In genomic region chr3:54597326-54598274, GRCm38 (mm10) we compare ENCODE assay signal across 15 mouse cellular contexts.
A peak's percentile ranks its signal among the peaks of the same experiment; 100 is the strongest.
DNase-seq lines count a peak whose midpoint lies in the region; ATAC-seq and TF ChIP-seq lines count a peak whose summit lies in the region.
"Had no signal": no experiment of that assay in that cellular context is flagged by ENCODE, and none has a peak within 500 bp of the region (broad histone marks: within the 10 kb centered on the region; RNA-seq: fewer than 3 reads in every experiment).

No protein-coding gene starts in this region.

- 70% methylated on average over 11 of the region's 11 CpGs for WGBS in limb, embryonic 13.5 days
- 86% methylated on average over 11 of the region's 11 CpGs for WGBS in limb, embryonic 10.5 days
- WGBS in stomach, postnatal 0 days: 43% methylated on average over 11 of the region's 11 CpGs
- 74% methylated on average over 11 of the region's 11 CpGs for WGBS in liver, postnatal 0 days (ENCODE audit: insufficient replicate concordance)

- H3K36me3 ChIP-seq in limb, embryonic 13.5 days: no peaks in the 10 kb centered on the region
- no peaks in the 10 kb centered on the region for H3K36me3 ChIP-seq in limb, embryonic 10.5 days
- H3K36me3 ChIP-seq in stomach, postnatal 0 days (ENCODE audit: control insufficient read depth, insufficient read depth, low read length): no peaks in the 10 kb centered on the region
- H3K36me3 ChIP-seq in liver, postnatal 0 days (replicated peaks; ENCODE audit: insufficient read depth, low read length): no peaks in the 10 kb centered on the region
- H3K36me3 ChIP-seq: lung, embryonic 15.5 days had no signal

- no peak for TF ChIP-seq CTCF in stomach, postnatal 0 days (IDR thresholded peaks at IDR 0.05; ENCODE audit: low read depth)
- no peak for TF ChIP-seq CTCF in liver, postnatal 0 days (IDR thresholded peaks at IDR 0.05; ENCODE audit: low read depth)

- peak; percentile 20 to 39 for DNase-seq in heart, postnatal 10 days
- DNase-seq in heart, postnatal 36 days: no peak
- no peak for DNase-seq in limb, embryonic 10.5 days (ENCODE audit: low spot score)
- peak; percentile 20 for DNase-seq in gastrocnemius, postnatal 25 days
- peak; percentile 18 for DNase-seq in stomach, postnatal 0 days (ENCODE audit: low spot score)
- DNase-seq in liver, postnatal 0 days: no peak
- DNase-seq in layer of hippocampus, postnatal 10 days (ENCODE audit: low spot score in 2 of 2): no peak
- DNase-seq: adrenal gland, adult 2 months; B cell, adult 2 months; cerebellum, adult 9-10 months; embryo, embryonic 11 days; liver had no signal

- TF ChIP-seq EP300 in stomach, postnatal 0 days (optimal IDR thresholded peaks at IDR 0.05): peak; percentile 77
- TF ChIP-seq EP300 in liver, postnatal 0 days (IDR thresholded peaks at IDR 0.05; ENCODE audit: low read depth): no peak

- H3K27me3 ChIP-seq in limb, embryonic 13.5 days: no peaks in the 10 kb centered on the region
- H3K27me3 ChIP-seq in limb, embryonic 10.5 days (ENCODE audit: low read depth, poor library complexity, severe bottlenecking): no peaks in the 10 kb centered on the region
- H3K27me3 ChIP-seq in stomach, postnatal 0 days (ENCODE audit: control insufficient read depth, insufficient read depth, low read length): no peaks in the 10 kb centered on the region
- no peaks in the 10 kb centered on the region for H3K27me3 ChIP-seq in liver, postnatal 0 days (ENCODE audit: insufficient read depth, low read length)
- H3K27me3 ChIP-seq: lung, embryonic 15.5 days had no signal

- no peak overlapping the region for H3K4me2 ChIP-seq in limb, embryonic 13.5 days (replicated peaks)
- H3K4me2 ChIP-seq in stomach, postnatal 0 days (replicated peaks; ENCODE audit: low read depth): no peak overlapping the region
- H3K4me2 ChIP-seq in liver, postnatal 0 days (ENCODE audit: low read depth, low read length): no peak overlapping the region
- H3K4me2 ChIP-seq: lung, embryonic 15.5 days had no signal

- H3K27ac ChIP-seq in limb, embryonic 13.5 days: no peak overlapping the region; the same call in 1 of the 2 replicates
- H3K27ac ChIP-seq in limb, embryonic 10.5 days: no peak overlapping the region
- peak overlapping the region; percentile 74; the same call in 1 of the 2 replicates for H3K27ac ChIP-seq in stomach, postnatal 0 days (replicated peaks)
- H3K27ac ChIP-seq in liver, postnatal 0 days (ENCODE audit: low read depth): no peak overlapping the region
- H3K27ac ChIP-seq: lung, embryonic 15.5 days had no signal

- H3K9ac ChIP-seq in limb, embryonic 13.5 days: no peak overlapping the region
- H3K9ac ChIP-seq in stomach, postnatal 0 days (ENCODE audit: low read length): no peak overlapping the region
- H3K9ac ChIP-seq in liver, postnatal 0 days (replicated peaks): no peak overlapping the region
- H3K9ac ChIP-seq: lung, embryonic 15.5 days had no signal

- peak; percentile 5; the same call in 1 of the 2 replicates for ATAC-seq in limb, embryonic 13.5 days (ENCODE audit: low FRiP score, low read depth)
- ATAC-seq in stomach, postnatal 0 days (ENCODE audit: low FRiP score, low TSS enrichment): peak; percentile 80; the same call in 1 of the 2 replicates
- ATAC-seq in liver, postnatal 0 days: no peak
- ATAC-seq: inflammation-experienced regulatory T-cells, adult 6 months had no signal

- intact Hi-C loops in heart, postnatal 10 days (cut with DNase I): no loop called here
- intact Hi-C loops in heart, postnatal 36 days (cut with DNase I): no loop called here

- H3K4me3 ChIP-seq in limb, embryonic 13.5 days: no peak overlapping the region
- H3K4me3 ChIP-seq in limb, embryonic 10.5 days: no peak overlapping the region
- H3K4me3 ChIP-seq in stomach, postnatal 0 days (ENCODE audit: low read depth, low read length): no peak overlapping the region
- no peak overlapping the region for H3K4me3 ChIP-seq in liver, postnatal 0 days (ENCODE audit: low read depth, low read length)
- H3K4me3 ChIP-seq: lung, embryonic 15.5 days had no signal

- H3K4me1 ChIP-seq in limb, embryonic 13.5 days: peaks cover 10% of the 10 kb centered on the region
- H3K4me1 ChIP-seq in limb, embryonic 10.5 days: peaks cover 3% of the 10 kb centered on the region; the same call in 1 of the 2 replicates
- H3K4me1 ChIP-seq in stomach, postnatal 0 days (replicated peaks; ENCODE audit: control insufficient read depth, insufficient read depth): no peaks in the 10 kb centered on the region
- H3K4me1 ChIP-seq in liver, postnatal 0 days (ENCODE audit: insufficient read depth): no peaks in the 10 kb centered on the region
- H3K4me1 ChIP-seq: lung, embryonic 15.5 days had no signal

- no peaks in the 10 kb centered on the region; the same call in 1 of the 2 replicates for H3K9me3 ChIP-seq in limb, embryonic 13.5 days
- no peaks in the 10 kb centered on the region; the same call in 1 of the 2 replicates for H3K9me3 ChIP-seq in limb, embryonic 10.5 days (replicated peaks)
- H3K9me3 ChIP-seq in stomach, postnatal 0 days (ENCODE audit: control insufficient read depth, low read length): no peaks in the 10 kb centered on the region
- no peaks in the 10 kb centered on the region for H3K9me3 ChIP-seq in liver, postnatal 0 days (ENCODE audit: low read length)
- H3K9me3 ChIP-seq: lung, embryonic 15.5 days had no signal

Comparison
In these comparisons a context has a peak if more than half of its experiments do, and no peak if none do; other contexts are left out.
1. DNase-seq: peak in heart, postnatal 10 days (2 of 2), gastrocnemius, postnatal 25 days (single experiment) and stomach, postnatal 0 days (single experiment); none in heart, postnatal 36 days (0 of 2), limb, embryonic 10.5 days (single experiment), liver, postnatal 0 days (single experiment) and layer of hippocampus, postnatal 10 days (0 of 2).